Mouse (Mus musculus) embryonic facial prominence, embryonic 12.5 days (tissue): ENCODE results near the gene Zfp111. TPM values are rescaled to one million over a fixed set of nuclear protein-coding genes. Genes with fewer than 3 reads are reported as not detected.

ENCODE experiments used
- ATAC-seq: fragments of 200-750 bp; cut with Nextera tagmentation; 2 replicates; pipeline ENCODE4 v1.8.0; 2017; ENCODE audit not compliant: insufficient number of reproducible peaks, insufficient read depth, low FRiP score, low TSS enrichment
- H3K27ac ChIP-seq: fragments of 300-500 bp; sonication (generic); 2 replicates; pipeline ENCODE4 v1.5.1; 2016; ENCODE audit warnings: mild to moderate bottlenecking
- H3K27me3 ChIP-seq: fragments of 300-500 bp; sonication (generic); 2 replicates; pipeline ENCODE4 v1.6.1; 2016; ENCODE audit warnings: mild to moderate bottlenecking, moderate library complexity
- H3K36me3 ChIP-seq: fragments of 300-500 bp; sonication (generic); 2 replicates; pipeline ENCODE4 v1.6.1; 2016; ENCODE audit warnings: mild to moderate bottlenecking
- H3K4me1 ChIP-seq: fragments of 300-500 bp; sonication (generic); 2 replicates; pipeline ENCODE4 v1.6.1; 2016
- H3K4me2 ChIP-seq: fragments of 300-500 bp; sonication (generic); replicated peaks from 2 replicates; pipeline ENCODE4 v1.6.1; 2016; ENCODE audit warnings: mild to moderate bottlenecking, moderate library complexity
- H3K4me3 ChIP-seq: fragments of 300-500 bp; sonication (generic); 2 replicates; pipeline ENCODE4 v1.5.1; 2016; ENCODE audit warnings: mild to moderate bottlenecking
- H3K9ac ChIP-seq: fragments of 300-500 bp; sonication (generic); 2 replicates; pipeline ENCODE4 v1.6.1; 2016; ENCODE audit warnings: mild to moderate bottlenecking, moderate library complexity
- H3K9me3 ChIP-seq: fragments of 300-500 bp; sonication (generic); 2 replicates; pipeline ENCODE4 v1.6.1; 2016; ENCODE audit warnings: mild to moderate bottlenecking, moderate library complexity
- WGBS: fragments of 180-500 bp; shearing (Covaris S2); methylation state at CpG from one replicate; pipeline ENCODE4 v1.1.7; 2016; 5-methylcytosine and 5-hydroxymethylcytosine counted together
- polyA plus RNA-seq: library from polyadenylated mRNA; unstranded; fragments of >200 nt; fragmentation: Nextera tagmentation; extraction: Ambion mirVana; gene quantifications from 2 replicates; pipeline ENCODE4 v1.2.1, GENCODE M21; 2016

Gene Zfp111
- 10.1 and 11.3 TPM in 2 replicates for polyA plus RNA-seq

- WGBS: 80% methylated on average over 5 of the region's 5 CpGs
- no peak within 1 kb of the TSS for H3K4me2 ChIP-seq
- H3K27ac ChIP-seq: no peak within 1 kb of the TSS
- no peaks in the 10 kb centered on the region for H3K36me3 ChIP-seq
- H3K9ac ChIP-seq: no peak within 1 kb of the TSS
- H3K27me3 ChIP-seq: no peaks in the 10 kb centered on the region
- peaks cover 3% of the 10 kb centered on the region; the same call in 1 of the 2 replicates for H3K4me1 ChIP-seq
- H3K9me3 ChIP-seq: no peaks in the 10 kb centered on the region
- H3K4me3 ChIP-seq: no peak within 1 kb of the TSS
- ATAC-seq: no peak
Measured at GRCm38 (mm10) chr7:24211343-24211742, at the start of gene Zfp111. Zfp111 (minus strand) TSS chr7:24211443.

- WGBS: 89% methylated on average over 4 of the region's 4 CpGs
- Histone ChIP-seq H3K9ac (no peak overlapping the region), H3K27ac (no peak overlapping the region), H3K36me3 (peaks cover 23% of the 10 kb centered on the region), H3K4me2 (no peak overlapping the region), H3K4me3 (no peak overlapping the region), H3K9me3 (no peaks in the 10 kb centered on the region), H3K27me3 (no peaks in the 10 kb centered on the region), H3K4me1 (peaks cover 5% of the 10 kb centered on the region; the same call in 1 of the 2 replicates)
- no peak for ATAC-seq
Measured at GRCm38 (mm10) chr7:24260000-24260312, 48.7 kb upstream of the Zfp111 start.

DNA sequence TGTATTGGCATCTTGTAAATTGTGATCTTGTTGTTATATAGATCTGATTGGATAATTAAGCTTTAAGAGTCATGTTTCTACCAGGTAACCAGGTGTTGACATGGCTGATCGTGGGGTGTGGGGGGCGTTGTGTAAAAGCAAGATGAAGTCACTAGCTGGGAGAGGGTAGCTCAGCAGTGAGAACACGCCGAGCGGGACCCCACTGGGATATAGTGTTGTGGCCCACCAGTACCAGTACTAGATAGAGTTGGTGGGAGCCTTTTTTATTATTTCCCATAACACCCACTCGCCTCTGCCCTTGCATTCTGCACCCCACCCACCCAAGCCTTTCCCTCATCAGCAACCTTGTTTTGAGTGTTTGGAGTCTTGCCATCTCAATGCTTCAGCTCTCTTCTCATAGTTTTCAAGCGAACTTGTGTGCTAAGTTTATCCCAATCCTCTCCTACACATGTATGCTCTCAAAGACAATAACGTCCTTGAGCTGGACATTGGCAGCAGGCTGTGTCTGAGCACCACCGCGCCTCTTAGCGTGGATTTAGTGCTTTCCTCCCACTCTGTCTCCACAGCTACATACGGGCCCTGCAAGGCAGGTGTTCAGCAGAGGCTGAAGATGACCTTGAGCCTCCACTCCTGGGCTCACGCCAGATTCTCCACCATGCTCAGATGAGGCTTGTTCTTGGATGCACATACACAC, 48.2 kb upstream of the Zfp111 start:
- H3K36me3 ChIP-seq: peaks cover 23% of the 10 kb centered on the region
- H3K9ac ChIP-seq: no peak overlapping the region
- H3K4me3 ChIP-seq: no peak overlapping the region
- no peak overlapping the region for H3K4me2 ChIP-seq
- peaks cover 5% of the 10 kb centered on the region; the same call in 1 of the 2 replicates for H3K4me1 ChIP-seq
- no peak for ATAC-seq
- no peak overlapping the region for H3K27ac ChIP-seq
- no peaks in the 10 kb centered on the region for H3K27me3 ChIP-seq
- H3K9me3 ChIP-seq: no peaks in the 10 kb centered on the region
- 90% methylated on average over 13 of the region's 13 CpGs for WGBS

GRCm38 (mm10) chr7:24254633-24255474, 43.6 kb upstream of the Zfp111 start, which contains the start of gene Zfp108:
Zfp108 (plus strand) TSS chr7:24254794.
- Histone ChIP-seq H3K4me2 (peak within 1 kb of the TSS; percentile 76), H3K36me3 (peaks cover 3% of the 10 kb centered on the region; the same call in 1 of the 2 replicates), H3K4me3 (peak within 1 kb of the TSS; percentile 55), H3K27me3 (no peaks in the 10 kb centered on the region), H3K4me1 (peaks cover 5% of the 10 kb centered on the region; the same call in 1 of the 2 replicates), H3K9ac (peak within 1 kb of the TSS; percentile 64), H3K9me3 (no peaks in the 10 kb centered on the region), H3K27ac (peak within 1 kb of the TSS; percentile 52; the same call in 1 of the 2 replicates)
- ATAC-seq: peak; percentile 84
- WGBS: 18% methylated on average over 21 of the region's 21 CpGs

DNA sequence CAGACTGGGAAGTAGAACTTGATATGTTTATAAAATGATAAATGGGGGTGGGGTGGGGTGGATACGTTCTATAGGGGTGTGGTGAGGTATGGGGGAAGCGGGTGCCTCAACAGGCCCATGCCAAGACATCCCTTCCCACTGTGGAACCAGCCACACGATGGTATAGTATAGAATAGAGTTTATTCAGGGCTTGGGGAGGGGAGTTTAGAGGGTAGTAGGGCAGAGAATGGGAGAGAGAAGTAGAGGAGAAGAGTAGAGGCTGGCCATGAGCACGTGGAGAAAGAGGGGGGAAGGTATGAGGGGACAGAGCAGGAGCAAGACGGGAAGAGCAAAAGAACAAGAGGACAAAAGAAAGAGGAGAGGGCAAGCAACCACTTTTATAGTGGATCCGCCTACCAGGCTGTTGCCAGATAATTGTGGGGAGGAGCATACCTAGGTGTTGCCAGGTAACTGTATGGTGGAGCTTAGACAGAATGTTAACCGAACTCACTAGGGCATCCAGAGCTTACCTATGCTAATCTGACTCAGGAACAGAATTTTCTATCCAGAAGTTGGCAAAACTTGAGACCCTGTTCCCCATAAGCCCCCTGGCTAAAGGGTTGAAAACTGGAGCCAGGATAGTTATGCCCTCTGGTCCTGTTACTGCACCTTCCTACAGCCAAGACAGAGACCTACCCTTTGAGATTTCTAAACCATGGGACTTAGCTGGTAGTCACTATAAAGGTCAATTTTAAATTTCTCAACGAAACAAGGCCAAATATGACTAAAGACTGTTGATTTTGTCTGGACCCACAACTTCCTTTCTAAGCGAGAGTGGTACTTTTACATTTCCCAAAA, 42.8 kb upstream of the Zfp111 start:
- no peak; the same call in 1 of the 2 replicates for ATAC-seq
- no peaks in the 10 kb centered on the region for H3K27me3 ChIP-seq
- H3K9me3 ChIP-seq: no peaks in the 10 kb centered on the region
- H3K4me1 ChIP-seq: peaks cover 5% of the 10 kb centered on the region; the same call in 1 of the 2 replicates
- peak overlapping the region; percentile 55; the same call in 1 of the 2 replicates for H3K4me3 ChIP-seq
- peak overlapping the region; percentile 76 for H3K4me2 ChIP-seq
- no peak overlapping the region for H3K27ac ChIP-seq
- H3K36me3 ChIP-seq: no peaks in the 10 kb centered on the region
- no peak overlapping the region for H3K9ac ChIP-seq
- WGBS: 58% methylated on average over 9 of the region's 9 CpGs

DNA sequence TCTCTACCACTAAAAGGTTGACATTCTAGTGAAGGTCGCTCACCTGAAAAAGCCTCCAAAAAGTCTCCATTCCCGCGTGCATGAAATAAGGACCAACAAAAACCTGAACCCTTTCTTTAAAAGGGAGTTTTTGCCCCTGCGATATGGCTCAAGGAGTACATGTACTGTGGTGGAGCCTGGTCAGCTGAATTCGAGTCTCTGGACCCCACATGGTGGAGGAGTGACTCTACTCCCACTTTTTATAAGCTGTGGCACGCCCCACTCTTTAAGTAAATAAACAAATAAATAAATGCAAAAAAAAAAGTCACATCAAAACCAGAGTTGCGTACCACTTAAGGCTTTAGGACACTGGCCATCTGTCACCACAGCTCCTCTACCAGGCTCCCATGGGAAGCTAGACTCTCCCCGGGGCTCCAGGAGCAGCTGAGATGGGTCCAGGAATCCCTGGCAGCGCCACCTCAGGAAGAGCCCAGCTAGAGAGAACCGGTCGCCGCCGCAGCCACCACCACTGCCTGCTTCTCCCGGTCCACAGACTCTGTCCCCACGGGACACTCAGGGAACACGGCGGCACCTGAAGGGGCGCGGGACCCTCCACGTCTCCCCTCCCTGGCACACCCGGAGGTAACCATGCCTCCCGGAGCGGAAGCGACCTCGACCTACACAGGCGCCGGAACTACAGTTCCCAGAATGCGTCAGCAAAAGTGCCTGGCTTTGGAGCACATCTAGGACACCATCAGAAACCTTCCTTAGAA, 26.0 kb upstream of the Zfp111 start, which contains the start of gene Zfp109:
TSS of gene Zfp109 (minus strand) at position 521 of the 752 bp plus-strand sequence.
- 4% methylated on average over 28 of the region's 28 CpGs for WGBS
- Histone ChIP-seq H3K4me3 (peak within 1 kb of the TSS; percentile 70), H3K4me2 (peak within 1 kb of the TSS; percentile 53), H3K4me1 (no peaks in the 10 kb centered on the region), H3K36me3 (peaks cover 16% of the 10 kb centered on the region; the same call in 1 of the 2 replicates), H3K27ac (no peak within 1 kb of the TSS), H3K27me3 (no peaks in the 10 kb centered on the region), H3K9me3 (no peaks in the 10 kb centered on the region), H3K9ac (peak within 1 kb of the TSS; percentile 61)
- ATAC-seq: peak; percentile 80

DNA sequence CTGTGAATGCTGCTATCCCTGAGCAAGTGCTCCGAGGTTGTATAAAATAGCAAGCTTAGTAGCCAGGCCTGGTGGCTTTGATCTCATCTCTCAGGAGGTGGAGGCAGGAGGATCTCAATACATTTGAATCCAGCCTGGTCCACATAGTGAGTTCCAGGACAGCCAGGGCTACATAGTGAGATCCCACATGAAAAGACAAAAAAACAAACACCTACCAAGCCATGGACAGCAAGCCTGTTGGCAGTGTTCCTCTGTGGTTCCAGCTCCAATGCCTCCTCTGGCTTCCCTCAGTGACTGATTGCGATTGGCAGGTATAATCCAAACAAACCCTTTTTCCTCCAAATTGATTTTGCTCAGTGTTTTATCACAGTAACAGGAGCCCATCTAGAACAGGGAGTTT, 947 bp downstream of the Zfp111 start:
- Histone ChIP-seq H3K27ac (no peak overlapping the region), H3K9me3 (no peaks in the 10 kb centered on the region), H3K4me1 (peaks cover 3% of the 10 kb centered on the region; the same call in 1 of the 2 replicates), H3K9ac (no peak overlapping the region), H3K36me3 (peaks cover 5% of the 10 kb centered on the region), H3K4me3 (no peak overlapping the region), H3K27me3 (no peaks in the 10 kb centered on the region), H3K4me2 (no peak overlapping the region)
- no peak for ATAC-seq
- 86% methylated on average over 2 of the region's 2 CpGs for WGBS

DNA sequence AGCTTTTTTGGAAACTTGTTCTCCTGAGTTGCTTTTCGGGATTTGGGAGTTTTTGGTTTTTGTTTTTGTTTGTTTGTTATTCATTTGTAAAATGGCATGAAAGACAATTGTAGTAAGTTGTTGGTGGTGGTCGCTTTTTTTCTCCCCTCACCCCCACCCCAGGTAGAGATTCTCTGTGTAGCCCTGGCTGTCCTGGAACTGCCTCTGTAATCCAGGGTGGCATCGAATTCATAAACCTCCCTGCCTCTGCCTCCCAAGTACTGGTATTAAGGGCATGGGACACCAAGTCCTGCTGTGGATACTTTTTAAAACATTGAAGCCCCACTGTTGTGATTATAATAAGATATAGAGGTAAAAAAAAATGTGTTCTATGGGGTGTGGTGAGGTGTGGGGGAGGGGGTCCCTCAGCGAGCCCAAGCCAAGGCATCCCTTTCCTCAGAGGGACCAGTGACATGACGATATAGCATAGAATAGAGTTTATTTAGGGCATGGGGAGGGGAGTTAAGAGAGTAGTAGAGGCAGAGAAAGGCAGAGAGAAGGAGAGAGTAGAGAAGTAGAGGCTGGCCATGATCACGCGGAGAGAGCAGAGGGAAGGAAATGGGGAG, 2.9 kb downstream of the Zfp111 start:
- peaks cover 3% of the 10 kb centered on the region; the same call in 1 of the 2 replicates for H3K4me1 ChIP-seq
- H3K27me3 ChIP-seq: no peaks in the 10 kb centered on the region
- no peak for ATAC-seq
- peaks cover 18% of the 10 kb centered on the region for H3K36me3 ChIP-seq
- no peak overlapping the region for H3K27ac ChIP-seq
- no peaks in the 10 kb centered on the region for H3K9me3 ChIP-seq
- peak overlapping the region; percentile 65; the same call in 1 of the 2 replicates for H3K4me3 ChIP-seq
- H3K4me2 ChIP-seq: peak overlapping the region; percentile 71
- H3K9ac ChIP-seq: no peak overlapping the region
- 56% methylated on average over 7 of the region's 7 CpGs for WGBS

DNA sequence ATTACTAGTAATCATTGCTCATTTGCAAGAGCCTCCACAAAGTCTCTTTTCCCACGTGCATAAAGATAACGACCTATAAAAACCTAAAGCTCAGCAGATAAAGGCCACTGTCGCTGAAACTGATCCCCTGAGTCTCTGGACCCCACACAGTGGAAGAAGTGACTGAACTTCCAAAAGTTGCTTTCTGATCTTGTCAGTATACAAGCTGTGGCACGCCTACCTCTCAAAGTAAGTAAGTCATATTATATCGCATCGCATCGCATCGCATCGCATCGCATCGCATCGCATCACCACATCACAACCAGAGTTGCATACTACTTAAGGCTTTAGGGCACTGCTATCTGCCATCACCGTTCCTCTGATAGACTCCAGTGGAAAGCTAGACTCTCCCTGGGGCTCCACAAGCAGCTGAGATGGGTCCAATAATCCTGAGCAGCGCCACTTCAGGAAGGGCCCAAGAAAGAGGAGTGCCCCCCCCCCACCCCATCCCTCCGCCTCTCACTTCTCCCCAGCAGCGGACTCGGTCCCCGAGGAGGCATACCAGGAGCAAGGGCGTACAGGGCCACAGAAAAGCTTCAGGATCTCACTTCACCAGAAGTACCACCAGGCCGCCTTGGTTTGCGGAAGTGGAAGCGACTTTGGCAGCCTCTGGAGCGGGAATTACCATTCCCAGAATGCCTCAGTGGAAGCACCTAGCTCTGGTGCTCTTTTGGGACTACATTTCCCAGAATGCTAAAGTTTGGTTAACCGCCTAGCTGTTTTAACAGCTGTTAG, 3.6 kb downstream of the Zfp111 start:
- Histone ChIP-seq H3K27ac (peak overlapping the region; percentile 73), H3K9me3 (no peaks in the 10 kb centered on the region), H3K4me2 (peak overlapping the region; percentile 71), H3K27me3 (no peaks in the 10 kb centered on the region), H3K36me3 (peaks cover 25% of the 10 kb centered on the region), H3K4me1 (peaks cover 3% of the 10 kb centered on the region; the same call in 1 of the 2 replicates), H3K4me3 (peak overlapping the region; percentile 65), H3K9ac (peak overlapping the region; percentile 90)
- 18% methylated on average over 24 of the region's 24 CpGs for WGBS
- ATAC-seq: peak; percentile 86

DNA sequence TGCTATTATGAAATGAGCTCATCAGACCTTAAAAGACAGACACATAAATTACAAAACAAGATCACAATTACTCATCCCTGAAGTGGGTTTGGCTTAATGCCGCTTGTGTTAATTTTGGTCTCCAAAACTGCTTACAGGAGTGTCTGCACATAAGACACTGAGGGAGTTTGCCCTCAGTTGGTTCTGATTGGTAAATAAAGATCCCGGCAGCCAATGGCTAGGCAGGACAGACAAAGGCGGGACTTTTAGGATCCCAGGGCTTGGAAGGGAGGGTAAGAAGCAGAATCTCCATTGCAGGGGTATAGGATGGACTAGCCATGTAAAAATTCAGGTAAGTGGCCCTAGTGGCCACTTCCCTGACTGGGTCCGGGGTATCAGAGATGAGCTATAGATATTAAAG, 14.3 kb downstream of the Zfp111 start:
- Histone ChIP-seq H3K4me3 (no peak overlapping the region), H3K36me3 (peaks cover 68% of the 10 kb centered on the region), H3K9ac (no peak overlapping the region), H3K27ac (no peak overlapping the region), H3K27me3 (no peaks in the 10 kb centered on the region), H3K4me2 (no peak overlapping the region), H3K4me1 (no peaks in the 10 kb centered on the region), H3K9me3 (0 out of 2 replicates have a peak, but pooled peaks cover 6% of the 10 kb centered on the region)
- WGBS: 94% methylated on average over 4 of the region's 4 CpGs
- ATAC-seq: no peak
